Mouse (Mus musculus) cerebral cortex, adult 2 months (tissue): ENCODE measurements around the gene Osbpl6.

Experiments used
- WGBS: fragments of 180-500 bp; shearing (Covaris S2); methylation state at CpG from one replicate; pipeline ENCODE4 v1.1.7; 2018; 5-methylcytosine and 5-hydroxymethylcytosine counted together

Osbpl6 gene

DNA sequence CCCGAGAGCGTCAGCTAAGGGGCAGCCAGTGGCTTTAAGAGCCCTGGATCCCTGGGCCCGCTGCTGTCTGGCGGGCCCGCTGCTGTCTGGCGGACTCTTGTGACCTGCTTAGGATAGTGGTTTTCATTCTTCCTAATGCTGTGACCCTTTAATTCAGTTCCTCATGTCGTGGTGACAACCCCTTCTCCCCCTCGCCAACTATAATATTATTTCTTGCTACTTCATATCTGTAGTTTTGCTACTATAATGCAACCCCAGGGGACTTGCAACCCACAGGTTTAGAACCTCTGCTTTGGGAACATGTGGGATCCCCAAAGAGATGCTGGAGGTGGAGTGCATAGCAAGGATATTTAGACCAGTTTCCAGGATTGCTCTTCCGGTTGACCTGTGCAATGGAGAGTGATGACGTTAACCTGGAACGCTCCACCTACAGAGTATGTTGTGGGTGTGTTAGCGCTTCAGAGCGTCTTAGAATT lies 242.4 kb downstream of the Osbpl6 start:
- WGBS, result 34% methylated on average over 13 of the region's 13 CpGs
